Mouse (Mus musculus): Measurements from ENCODE around the gene Serac1.

DNA sequence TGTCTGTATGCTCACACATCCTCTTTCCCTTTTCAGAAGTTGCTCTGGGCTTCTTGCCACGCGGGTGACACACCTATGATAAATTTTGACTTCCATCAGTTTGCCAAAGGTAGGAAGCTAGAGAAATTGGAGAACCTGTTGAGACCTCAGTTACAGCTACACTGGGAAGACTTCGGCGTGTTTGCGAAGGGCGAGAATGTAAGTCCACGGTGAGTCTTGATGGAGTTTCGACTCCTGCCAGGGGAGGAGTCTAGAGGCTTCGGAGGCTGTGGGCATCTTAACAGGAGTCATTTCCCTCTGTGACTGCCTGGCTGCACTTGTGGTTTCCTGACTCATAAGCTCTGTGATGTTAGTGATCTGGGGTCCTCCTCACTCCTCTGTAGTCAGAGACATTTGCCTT lies 71.6 kb downstream of the Serac1 start:
- TF ChIP-seq POLR2A (IDR thresholded peaks at IDR 0.05; ENCODE audit: low read depth, low read length) (no peak), CTCF (conservative IDR thresholded peaks at IDR 0.05; ENCODE audit: insufficient read depth, insufficient read length, low read depth, low read length) (no peak)
